Mouse (Mus musculus) cerebellum, adult 9-11 months (tissue): ENCODE measurements around the gene Lrrfip1.
A peak's percentile ranks its signal among the peaks of the same experiment; 100 is the strongest.

Experiments used
- DNase-seq: peaks from one replicate; pipeline ENCODE4 v3.0.0; 2022

Gene Lrrfip1

DNA sequence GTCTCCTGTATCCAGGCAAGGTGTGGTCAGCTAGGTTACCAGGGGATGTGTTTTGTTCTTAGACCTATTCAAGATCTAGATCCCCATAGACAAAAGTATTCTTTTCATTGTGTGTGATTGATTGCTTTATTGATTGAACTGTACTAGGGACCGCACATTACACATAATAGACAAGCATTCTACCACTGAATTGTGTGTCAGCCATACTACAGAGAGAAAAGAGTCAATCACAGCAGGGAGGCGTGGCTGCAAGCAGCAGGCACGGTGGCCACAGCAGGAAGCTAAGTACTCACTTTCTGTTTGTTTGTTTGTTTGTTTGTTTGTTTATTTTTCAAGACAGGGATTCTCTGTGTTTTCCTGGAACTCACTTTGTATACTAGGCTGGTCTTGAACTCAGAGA lies 25.9 kb downstream of the Lrrfip1 start:
- DNase-seq, result no peak

DNA sequence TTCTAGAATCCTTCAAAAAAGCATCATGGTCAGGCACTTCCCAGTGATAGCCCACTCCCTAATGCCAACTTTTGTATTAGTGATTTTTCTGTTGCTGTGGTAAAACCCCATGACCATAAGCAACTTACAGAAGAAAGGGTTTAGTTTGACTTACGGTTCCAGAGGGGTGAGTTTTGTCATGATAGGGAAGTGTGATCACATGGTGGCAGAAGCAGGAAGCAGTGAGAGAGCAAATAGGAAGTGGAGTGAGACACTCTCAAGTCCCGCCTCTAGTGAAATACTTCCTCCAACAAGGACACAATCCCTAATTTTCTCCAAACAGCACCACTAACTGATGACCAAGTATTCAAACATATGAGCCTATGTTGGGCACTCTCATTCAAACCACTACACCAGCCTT lies 28.4 kb downstream of the Lrrfip1 start:
- DNase-seq, result no peak

DNA sequence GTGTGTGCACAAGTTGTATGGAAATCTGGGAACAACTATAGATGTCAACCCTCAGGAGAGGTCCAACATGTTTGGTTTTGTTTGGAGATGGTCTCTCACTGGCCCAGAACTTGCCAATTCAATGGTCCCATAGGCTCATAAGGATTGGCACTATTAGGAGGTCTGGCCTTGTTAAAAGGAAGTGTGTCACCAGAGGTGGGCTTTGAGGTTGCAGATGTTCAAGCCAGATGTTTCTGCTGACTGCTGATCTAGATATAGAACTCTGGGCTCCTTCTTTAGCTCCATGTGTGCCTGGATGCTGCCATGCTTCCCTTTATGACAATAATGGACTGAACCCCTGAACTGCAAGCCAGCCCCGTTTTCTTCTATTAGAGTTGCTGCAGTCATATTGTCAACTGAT lies 31.8 kb downstream of the Lrrfip1 start:
- no peak for DNase-seq

DNA sequence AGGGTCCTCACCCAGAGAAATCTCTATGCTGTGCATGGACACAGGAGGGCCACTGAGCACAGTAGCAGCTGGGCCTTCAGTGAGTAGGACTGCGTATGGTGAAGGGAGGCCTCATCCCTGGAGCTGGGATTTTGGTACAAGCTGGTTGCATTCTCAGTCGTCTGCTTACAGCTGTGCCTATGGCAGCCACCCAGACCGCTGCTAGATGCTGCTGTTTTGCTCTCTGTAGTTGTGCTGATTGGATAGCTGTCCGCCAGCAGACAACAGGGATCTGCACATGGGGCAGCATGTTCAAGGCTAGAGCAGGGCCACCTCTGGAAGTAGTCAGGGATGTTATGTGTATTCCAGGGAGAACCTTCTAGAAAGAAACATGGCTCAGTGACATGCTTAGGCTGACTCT lies 33.0 kb downstream of the Lrrfip1 start:
- DNase-seq, result no peak

DNA sequence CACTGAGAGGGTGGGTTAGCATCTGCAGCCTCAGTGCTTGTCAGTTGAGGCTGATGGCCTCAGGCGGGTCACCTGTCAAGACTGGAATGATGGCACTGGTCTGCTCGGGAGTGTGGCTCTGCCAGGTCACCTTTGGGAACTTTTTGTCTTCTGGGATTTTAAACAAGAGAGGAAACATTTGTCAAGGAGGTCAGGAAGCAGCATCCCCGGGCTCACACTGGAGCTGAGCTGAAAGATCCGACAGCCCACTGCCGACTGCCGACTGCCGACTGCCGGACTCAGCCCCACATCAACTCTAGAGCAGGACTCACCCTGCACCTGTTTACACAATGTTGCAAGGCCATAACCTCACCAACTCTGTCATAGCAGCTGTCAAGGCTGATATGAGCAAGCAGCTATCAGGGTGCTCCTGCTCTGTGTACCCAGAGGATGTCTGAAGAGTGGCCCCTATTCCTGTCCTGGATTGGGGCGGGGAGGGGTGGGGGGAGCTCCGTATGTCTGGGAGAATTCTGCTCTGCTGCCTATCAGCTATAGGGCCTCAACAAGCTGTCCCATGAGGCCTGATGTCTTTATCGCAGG lies 33.9 kb downstream of the Lrrfip1 start:
- no peak for DNase-seq

DNA sequence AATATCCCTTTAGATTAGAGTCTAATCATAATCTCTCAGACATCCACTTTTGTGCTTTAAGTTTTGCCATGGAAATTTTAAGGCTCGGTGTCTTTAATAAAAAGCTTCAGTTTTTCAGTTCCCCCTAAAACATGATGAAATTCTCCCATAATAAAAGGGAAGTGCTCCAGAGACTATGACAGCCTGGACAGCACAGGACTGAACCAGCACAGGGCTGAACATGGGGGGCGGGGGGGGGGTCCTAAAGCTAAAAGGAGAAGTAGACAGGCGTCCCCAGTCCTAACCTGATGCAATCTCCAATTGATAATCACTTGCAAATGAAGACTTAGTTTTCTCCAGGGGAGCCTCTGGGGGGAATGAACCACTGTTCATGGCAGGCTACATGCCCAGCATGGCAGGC lies 36.0 kb downstream of the Lrrfip1 start:
- DNase-seq, result no peak

DNA sequence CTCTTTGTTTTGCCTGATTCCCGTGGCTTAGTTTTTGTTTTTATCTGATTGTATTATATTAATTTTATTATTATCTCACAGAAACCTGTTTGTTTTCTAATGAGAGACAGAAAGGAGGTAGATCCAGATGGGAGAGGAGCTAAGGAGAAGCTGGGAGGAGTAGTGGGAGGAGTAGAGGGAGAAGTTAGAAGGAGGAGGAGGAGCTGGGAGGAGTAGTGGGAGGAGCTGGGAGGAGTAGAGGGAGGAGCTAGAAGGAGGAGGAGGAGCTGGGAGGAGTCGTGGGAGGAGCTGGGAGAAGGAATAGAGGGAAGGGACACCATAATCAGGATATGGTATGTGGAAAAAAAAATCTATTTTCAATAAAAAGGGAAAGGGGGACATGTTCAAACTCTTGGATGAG lies 36.7 kb downstream of the Lrrfip1 start:
- DNase-seq, result no peak

DNA sequence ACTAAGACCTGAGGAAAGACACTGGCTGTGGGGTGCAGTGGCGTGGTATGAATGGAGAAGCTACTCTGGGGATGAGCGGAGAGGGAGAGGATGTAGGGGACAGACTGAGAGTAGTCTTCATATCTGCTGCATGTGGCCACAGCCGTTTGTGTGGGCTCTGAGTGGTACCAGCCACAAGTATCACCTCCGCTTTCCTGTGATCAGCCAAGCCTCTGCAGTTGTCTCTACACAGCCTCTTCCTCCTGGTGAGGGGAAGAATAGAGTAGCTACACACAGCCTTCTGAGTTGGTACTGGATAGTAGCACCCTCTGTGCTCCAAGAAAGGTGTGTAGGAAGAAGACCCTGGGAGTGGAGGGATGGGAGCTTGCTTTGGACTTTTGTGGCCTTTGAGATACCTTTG lies 38.7 kb downstream of the Lrrfip1 start:
- no peak for DNase-seq

DNA sequence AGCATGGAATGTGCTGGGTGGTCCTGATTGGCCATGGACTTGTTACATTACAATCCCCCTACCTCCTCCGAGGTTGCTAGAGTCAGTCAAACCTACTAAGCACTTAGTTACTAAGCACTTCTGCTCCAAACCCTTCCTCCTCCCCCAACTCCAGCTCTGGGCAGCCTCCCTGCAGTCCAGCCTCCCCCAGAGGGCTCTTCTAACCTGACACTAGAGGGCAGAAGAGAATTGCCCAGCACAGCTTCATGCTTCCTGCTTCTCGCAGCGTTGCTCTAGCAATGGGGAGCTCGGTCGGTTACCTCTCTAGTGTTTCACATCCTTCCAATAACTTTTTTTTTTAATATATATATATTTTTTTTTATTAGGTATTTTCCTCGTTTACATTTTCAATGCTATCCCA lies 39.5 kb downstream of the Lrrfip1 start:
- no peak for DNase-seq

DNA sequence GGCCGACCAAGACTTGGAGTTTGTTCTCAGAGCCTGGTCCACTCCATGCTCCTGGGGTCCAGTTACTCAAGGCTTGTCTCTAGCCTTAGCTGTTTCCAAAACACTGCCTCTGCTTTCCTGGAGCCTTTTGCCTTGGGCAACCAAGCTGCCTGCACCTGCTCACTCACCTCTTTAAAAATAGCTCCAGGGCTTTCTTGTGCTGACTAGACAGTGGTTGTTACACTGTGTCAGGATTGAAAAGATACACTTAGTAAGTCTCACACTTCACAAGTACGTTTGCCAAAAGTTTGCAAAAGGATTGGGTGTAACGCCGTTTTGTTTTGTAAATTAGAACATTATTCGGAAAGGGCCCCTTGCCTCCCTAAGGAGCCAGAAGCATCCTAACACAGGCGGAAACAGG lies 40.0 kb downstream of the Lrrfip1 start:
- DNase-seq, result no peak

DNA sequence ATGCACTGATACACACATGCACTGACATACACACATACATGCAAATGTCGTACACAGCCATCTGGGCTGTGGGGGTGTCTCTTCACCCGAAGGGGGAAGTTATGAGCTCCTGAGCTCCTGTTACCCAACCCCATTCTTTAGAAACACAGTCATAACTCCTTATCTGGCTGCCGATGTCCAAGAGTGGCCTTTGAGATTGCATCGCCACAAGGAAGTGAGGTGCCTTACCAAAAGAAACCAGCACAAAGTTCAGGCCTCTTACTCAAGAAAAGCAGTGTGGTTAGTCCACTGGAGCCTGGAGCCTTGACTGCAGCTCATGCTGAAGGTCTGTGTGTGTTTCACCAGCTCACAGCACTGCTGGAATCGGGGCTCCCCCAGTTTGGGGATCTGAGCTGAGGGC lies 43.1 kb downstream of the Lrrfip1 start:
- DNase-seq, result no peak

DNA sequence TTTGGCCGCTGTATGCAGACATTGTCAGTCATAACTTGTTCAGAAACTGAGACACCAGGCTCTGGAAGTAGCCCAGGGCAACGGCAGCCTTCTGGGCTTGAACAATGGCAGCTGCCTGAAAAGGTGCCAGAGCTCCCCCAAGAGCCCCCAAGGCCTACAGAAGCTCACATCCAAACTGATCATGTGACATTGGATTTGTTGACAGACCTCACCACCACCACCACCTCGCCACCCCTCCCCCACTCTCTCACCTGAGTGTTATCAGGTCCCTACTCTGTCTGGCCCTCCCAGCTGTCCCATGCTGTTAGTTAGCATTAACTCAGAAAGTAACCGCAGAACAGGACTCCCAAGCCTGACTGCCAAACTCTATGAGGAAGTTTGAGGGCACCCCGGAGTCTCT lies 44.7 kb downstream of the Lrrfip1 start:
- no peak for DNase-seq

DNA sequence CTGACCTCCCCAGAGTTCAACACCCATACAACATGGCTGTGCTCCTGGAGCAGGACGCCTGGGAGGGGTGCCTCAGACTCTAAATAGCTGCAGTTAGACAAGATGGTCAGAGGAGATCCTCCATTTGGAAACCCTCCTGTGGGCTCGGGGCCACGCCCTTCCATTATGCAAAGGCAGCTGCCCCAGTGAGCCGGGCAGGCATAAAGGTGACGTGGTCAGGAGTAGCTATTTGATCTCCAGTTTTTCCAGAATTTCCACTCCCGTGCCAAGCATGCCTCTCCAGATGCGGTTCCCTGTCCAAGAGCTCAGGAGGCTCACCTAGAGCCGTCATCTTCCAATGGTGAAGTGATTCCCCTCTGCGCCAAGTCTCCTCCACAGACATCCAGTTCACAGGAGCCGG lies 45.6 kb downstream of the Lrrfip1 start:
- no peak for DNase-seq

DNA sequence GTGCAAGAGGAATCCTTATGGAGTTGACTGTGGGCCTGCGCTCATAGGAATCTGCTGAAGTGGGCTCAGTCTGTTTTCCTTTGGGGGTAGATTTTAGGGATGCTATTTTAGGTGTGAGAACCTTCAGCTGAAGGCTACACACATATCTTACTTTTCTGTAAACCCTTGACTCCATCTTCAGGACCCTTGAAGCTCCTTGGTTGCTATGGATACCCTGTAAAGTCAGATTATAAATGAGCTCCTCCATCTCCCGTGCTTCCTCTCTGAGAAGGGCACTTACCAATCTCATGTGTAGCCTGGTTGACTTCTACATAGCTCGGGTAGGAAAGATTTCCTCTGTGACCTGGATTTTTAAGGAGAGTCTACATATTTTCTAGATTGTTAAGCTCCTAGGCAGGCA lies 46.1 kb downstream of the Lrrfip1 start:
- no peak for DNase-seq

DNA sequence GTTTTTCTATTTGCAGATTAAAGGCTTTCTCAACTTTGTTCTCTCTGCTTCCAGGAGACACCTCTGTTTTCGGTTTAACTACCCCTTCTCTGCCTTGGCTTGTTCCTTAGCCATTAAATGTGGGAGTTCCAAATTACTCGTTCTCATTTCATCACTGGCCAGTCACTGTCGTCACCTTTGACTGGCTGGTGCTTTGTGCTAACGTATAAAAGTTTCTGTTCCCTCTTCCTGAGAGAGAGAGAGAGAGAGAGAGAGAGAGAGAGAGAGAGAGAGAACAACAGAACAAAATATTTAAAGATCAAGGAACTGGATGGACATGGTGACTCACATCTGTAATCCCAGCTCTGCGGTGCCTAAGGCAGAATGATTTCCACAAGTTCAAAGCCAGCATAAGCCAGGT lies 47.7 kb downstream of the Lrrfip1 start:
- DNase-seq, result no peak

DNA sequence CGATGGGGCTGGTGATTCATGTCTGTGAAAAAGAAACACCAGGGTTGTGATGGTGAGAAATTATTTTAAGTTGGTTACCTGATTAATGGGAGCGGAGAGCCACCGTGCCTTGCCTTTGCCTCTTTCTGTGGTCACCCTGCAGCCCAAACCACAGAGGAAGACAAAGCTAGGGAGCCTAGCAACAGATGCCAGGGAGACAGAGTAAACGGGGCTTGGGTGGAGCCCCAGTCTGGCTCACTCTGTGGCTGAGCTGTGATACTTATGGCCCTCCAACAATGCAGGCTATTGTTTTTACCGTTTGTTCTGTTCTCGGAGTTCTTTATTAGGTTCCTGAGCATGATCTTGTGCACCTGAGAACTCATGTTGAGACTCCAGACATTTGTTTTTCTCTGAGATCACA lies 50.8 kb downstream of the Lrrfip1 start:
- DNase-seq, result no peak

DNA sequence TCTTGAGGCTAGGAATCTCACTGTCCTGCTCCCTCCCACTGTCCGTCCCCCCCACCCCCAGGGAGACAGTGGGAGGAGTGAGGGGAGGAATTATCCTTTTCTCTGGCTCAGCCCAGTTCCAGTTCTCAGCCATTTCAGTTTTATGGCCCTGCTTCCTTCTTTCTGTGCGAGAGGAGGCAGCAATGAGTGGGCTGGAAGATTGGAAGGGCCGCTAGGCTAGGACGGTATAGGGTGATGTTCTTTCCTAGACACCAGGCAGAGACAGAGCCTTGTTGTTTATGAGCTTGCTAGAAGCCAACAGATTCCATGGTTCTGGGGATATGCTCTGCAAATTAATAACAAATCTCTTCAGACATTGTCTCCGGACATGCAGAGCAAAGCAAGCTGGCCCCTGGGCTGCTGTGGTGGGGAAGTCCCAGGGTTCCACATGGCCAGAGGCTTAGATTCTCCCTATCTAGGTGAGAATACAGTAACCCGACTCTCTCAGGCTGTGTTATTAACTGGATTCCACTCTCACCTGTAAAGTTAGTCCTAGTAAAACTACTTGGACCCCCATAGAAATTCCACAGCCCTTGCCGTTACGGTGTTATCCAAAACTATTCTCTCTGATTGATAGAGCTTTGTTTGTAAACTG lies 53.0 kb downstream of the Lrrfip1 start:
- DNase-seq, result no peak

DNA sequence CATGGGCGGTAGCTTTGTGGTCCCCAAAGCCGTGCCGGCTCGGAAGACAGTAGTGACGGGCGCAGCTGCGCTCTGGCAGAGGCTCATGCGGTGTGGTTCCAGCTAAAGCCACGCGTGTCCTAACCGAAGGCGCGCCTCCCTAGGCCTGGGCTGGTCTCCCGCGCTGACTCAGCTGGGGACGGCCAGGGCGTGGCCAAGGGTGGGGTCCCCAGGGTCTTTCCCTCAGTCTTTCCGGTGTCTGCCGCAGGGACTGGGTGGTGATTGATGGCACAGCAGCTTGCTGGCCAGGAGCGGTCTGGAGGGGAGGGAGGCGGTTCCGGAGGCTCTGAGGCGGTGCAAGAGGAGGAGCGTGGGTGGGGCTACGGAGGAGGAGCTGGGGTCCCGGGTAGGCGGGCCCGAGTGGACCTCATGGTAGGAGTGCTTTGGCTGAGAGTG lies 54.2 kb downstream of the Lrrfip1 start:
- DNase-seq, result peak; percentile 36

DNA sequence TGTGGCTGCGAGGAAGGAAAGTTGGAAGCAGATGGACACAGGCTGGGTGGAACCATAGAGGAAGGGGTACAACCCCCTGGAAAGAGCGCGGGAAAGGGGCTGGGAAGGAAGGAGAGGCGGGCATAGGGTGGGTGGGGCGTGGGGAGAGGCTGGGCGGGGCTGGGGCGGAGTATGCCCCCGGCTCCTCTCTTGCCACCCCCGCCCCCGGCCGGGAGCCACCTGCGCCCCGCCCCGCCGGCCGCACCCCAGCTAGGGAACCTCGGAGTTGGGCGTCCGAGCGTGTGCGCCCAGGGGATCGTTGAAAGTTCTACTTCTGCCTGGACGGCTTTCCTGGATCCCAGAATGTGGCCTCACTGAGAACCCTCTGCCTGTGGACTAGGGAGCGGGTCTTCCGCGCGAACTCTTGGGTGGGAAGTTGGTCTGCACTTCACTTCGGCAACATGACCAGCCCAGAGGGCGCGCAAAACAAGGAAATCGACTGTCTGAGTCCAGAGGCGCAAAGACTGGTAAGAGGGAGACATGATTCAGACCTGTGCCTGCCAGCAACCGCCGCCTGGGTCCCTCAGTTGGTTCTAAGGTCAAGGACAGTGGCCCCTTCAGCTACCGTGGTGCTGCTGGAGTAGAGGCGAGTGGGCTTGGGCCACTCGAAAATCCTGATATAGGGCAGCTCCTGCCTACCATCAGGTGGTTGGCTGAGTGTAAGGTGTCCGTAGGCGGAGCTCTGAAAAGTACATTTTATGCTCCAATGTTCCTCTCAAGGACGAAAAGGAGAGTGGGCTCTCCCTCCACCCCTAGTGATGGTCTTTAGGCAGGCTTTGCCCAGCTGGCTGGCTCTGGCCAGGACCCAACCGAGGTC lies 54.9 kb downstream of the Lrrfip1 start:
- DNase-seq, result no peak

DNA sequence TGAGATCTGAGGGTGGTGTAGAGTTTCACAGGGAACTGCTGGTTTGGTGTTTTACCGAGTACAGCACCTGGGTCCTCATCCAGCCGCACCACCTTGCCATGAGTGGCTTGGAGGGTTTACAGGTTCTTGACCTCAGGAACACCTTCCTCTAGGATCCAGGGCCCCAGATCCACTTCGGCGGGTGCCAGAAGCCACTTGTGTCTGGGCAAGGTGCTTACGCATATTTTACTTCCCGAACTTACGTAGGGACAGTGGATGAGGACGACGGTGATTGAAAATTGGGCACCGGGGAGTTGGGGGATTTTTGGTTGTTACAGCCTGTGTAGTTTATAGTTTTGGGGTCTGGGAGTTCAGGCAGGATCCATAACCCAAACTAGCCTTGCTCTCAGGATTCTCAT lies 55.5 kb downstream of the Lrrfip1 start:
- no peak for DNase-seq

DNA sequence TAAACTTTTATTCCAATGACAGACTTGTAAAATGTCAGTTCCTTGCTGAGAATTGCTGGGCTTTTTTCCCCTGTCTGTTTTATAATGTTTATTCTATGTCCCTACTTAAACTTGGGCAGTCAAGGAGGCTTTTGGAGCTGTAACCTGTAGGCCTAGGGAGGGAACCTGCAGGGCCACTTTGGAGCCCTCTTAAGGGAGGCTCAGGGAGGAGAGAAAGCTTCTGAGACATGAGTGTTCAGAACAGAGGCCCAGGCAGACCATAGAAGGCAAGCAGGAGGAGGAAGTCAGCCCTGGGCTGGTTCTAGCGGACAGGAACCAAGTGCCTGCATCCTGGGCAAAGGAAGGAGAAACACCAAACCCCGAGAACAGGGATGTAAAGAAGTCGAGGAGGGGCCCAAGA lies 56.3 kb downstream of the Lrrfip1 start:
- no peak for DNase-seq

DNA sequence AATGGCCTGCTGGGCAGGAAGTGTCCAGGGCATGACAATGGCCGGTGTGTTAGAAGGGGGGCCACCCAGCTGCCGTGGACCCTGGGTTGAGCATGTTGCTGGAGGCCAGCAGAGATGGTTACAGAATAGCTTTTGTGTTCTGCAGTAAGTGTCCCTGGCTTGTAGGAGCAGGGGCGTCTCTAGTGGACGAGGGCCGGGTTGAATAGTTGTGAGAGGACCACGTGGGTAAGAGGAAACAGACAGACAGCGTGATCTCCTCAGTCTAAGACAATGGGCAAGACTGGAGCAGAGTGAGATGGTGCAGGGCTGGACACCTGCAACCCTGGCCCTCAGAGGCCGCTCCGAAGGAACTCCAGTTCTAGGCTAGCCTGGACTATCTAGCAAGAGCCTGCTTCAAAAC lies 57.2 kb downstream of the Lrrfip1 start:
- DNase-seq, result no peak

DNA sequence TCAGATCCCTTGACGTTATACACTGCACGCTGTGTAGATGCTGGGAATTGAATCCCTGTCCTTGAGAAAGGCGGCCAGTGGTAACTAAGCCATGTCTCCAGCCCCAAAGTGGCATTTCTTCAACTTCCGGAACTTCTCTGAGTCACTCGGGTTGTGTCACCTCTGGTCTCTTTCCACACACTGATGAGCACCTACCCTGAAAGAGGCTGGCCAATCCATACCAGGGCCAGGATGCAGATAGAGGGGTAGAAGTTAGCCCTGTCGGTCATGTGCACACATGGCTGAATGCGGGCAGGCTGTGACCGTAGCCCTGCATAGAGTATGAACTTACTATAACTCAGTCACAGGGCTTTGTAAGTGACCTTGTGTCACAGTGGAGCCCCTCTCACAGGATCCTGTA lies 57.9 kb downstream of the Lrrfip1 start:
- no peak for DNase-seq
